Mouse (Mus musculus): ENCODE data around the gene Mrpl21. TPM values are rescaled to one million over a fixed set of nuclear protein-coding genes. Genes with fewer than 3 reads are reported as not detected.

Gene Mrpl21
- total RNA-seq (2023), result 10 to 100 TPM; 39.1 to 46.1 TPM

GRCm38 (mm10) chr19:3282572-3283467 lies at the start of gene Mrpl21, which contains the start of gene Ighmbp2:
Mrpl21 (plus strand) TSS chr19:3282901.
Ighmbp2 (minus strand) TSS chr19:3283017.

DNA sequence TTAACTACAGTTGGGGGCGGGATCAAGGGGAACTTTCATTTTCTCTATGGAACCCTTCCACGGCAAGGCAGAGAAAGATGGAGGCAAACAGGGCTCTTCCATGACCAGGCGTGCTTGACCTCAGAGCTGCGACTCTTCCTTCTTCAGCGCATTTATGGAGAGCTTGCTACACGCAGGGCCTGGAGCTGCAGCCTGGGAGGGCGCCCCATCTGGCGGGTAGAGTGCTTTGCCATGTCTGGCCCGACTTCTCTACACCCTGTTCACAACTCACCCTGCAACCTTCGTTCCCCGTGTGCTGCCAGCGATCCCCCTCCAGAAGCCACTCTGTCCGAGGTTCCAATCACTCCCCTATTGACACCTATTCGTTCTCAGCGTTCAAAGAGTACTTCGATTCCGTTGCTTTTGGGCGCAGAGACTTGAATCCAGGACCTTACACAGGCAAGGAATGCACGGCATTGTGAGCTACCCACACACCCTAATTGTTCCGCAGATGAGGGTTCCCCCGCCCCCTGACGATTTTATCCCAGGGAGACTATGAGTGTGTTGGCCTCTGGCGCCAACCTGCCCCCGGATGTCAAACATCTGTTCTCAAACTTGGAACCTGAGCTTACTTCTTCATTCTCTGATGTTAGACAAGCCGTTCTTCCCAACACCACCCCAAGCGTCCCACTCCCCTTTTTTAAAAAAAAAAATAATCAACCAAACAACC lies 39.7 kb downstream of the Mrpl21 start, which contains the start of gene Cpt1a:
Gene Cpt1a (plus strand): TSS at position 74 of the 709 bp plus-strand sequence.

Other genes with a start within 250 kb of the Mrpl21 start
- 10 to 100 TPM; 13.7 to 16.3 TPM for gene Ighmbp2, start 116 bp downstream of the Mrpl21 start, total RNA-seq (2023)
- gene Cpt1a, start 39.4 kb downstream of the Mrpl21 start, total RNA-seq (2023), result 10 to 100 TPM; 49.2 to 58.8 TPM
- 1 to 10 TPM; 1.3 TPM for gene Tesmin, start 106.0 kb downstream of the Mrpl21 start, total RNA-seq (2023)
- not detected for gene Gal, start 131.6 kb downstream of the Mrpl21 start, total RNA-seq (2023)